Mouse (Mus musculus): ENCODE results near the gene Sae1.

DNA sequence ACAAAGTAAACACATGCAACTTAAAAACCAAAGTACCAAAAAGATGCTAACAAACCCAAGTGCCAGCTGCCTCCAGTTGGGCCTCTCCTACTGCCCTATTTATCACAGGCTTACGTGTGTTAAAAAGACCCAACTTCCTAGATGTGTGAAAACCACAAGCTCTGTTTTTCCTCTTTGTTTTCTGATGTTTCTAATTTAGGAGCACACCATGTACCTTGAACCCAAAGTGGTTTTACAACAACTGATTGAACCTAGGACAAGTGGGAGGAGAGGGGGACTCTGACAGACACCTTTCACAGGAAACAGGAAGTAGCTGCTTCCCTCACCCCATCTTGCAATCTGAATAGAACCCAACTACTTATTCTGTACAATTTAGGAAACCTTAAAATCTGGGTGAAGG, 23.3 kb downstream of the Sae1 start:
- TF ChIP-seq CTCF (IDR thresholded peaks at IDR 0.05; ENCODE audit: low read depth) (no peak), EP300 (IDR thresholded peaks at IDR 0.05; ENCODE audit: low read depth) (no peak)
